Mouse (Mus musculus) T-helper 17 cell (primary cell): ENCODE measurements at regions not wholly inside any gene's neighbourhood (a gene's known extent, or its start where the extent isn't known, plus 50 kb on each side); places are given as distances from the start of the nearest gene placed in this dataset.
"Not testable (repeated sequence)": the region's sequence is repeated elsewhere in the genome, so short reads cannot be mapped to it uniquely, and the experiment has no call there.

Source experiments
- in situ Hi-C, 2 experiments: fragments of 300-600 bp; cut with MboI, MseI; formaldehyde crosslinking; loops; 1 replicate in 1 of 2; 2 replicates in 1 of 2; pipeline ENCODE4 v1.15.1; 2025; ENCODE audit warnings: high pct_unique_total_duplicates in 2 of 2

DNA sequence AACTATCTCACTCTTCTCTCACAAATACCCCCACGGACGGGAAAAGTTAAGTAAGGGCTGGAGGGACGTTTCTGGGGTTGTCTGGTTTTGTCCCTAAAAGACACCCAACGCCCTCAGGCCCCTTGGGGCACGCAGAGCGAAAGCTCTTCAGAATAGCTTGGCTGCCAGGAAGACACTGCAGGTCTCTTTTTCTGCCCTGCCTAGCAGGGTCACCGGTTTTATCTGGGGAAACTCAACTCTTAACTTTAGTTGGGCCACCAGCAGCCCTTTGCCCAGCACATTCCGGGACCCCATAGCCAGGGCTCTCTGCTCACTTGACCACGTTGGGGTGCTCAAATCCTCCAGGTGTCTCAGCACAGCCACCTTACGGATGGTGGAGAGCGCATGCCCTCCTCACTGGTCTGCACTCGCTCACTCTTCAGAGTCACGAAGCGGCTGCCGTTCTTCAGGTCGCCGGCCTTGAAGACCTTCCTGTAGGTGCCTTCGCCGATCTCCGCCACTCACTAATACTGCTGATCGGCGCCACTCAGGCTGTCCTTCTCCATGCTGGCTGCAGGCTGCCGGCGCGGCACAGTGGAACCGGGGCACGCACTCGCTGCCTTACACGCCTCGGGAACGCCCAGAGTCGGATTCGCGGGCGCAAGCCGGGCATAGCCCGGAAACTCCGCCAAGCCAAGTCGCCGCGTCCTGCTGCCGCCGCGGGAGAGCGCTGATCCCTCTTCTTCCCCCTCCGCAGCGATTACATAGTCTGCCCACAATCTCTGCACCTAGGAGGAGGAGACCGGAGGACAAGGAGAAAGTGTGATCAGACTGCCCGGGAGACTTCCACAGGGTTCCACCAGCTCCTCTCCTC is 83.0 kb downstream of the Ulbp1 start:
- in situ Hi-C loops, result no loop called here

- in situ Hi-C loops, result not testable (repeated sequence)
Measured at GRCm38 (mm10) chr10:7358791-7359190, 114.6 kb downstream of the Ulbp1 start.

DNA sequence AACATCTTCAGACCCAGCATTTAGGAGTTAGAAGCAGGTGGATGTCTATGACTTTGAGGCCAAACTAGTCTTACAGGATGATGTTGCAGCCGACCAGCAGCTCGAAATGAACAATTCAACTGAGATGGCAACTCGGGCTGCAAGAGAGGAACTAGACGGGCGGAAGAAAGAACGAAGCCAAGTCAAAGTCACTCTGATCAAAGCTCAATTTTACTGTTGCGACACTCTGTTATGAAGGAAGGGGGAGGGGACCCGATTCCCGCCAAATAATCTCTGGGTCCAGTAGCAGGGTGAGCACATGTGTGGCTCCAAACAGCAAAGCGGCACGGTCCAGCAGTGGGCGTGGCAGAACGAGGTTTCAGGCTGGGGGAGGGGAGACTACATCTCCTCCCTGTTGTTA is 129.1 kb downstream of the Ulbp1 start:
- in situ Hi-C loops, result loop anchor here in 1 of 2 experiments (5.0 kb wide), 1 partner anchor 1648 kb away; no protein-coding TSS in a partner anchor

DNA sequence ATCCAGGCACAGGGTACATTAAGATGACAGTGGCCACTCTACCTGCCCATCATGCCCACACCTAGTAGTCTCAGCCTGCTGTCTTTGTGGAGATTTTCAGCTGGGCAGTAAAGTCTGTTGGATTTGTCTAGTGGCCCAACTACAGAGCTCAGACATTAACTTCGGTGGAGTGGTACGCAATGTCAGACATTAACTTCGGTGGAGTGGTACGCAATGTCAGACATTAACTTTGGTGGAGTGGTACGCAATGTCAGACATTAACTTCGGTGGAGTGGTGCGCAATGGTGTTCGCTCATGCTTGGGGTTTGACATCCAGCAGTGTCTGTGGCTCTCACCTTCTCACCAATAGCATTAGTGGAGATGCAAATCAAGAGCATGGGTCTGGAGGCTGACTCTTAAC is 129.7 kb downstream of the Ulbp1 start:
- in situ Hi-C loops, result loop anchor here in 1 of 2 experiments (5.0 kb wide), 1 partner anchor 1649 kb away; no protein-coding TSS in a partner anchor

DNA sequence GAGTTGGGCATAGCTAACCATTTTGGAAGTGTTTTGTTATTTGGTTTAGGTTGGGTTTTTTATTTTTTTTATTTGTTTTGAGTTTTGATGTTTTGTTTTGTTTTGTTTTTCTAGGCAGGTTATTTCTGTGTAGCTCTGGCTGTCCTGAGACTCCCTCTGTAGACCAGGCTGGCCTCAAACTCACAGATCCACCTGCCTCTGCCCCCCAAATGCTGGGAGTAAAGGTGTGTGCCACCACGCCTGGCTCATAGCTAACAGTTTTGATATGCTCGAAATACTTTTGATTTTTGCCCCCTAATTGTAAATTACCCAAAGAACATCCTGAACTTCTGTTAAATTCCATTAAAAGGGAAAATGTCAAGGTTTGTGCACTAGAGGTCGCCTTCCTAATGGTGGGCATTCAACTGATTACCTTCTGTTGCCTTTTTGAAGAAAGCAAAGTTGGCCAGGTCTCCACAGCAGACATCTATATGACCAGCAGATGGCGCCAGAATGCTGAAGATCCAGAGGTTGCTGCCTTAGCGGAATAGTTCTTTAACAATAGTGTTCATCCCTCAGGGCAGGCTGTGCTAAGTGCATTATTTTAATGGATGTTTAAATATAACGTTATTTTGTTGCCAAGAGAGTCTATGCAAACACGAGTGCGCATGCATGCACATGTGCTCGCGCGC is 121.2 kb upstream of the Cnksr3 start:
- in situ Hi-C loops, result loop anchor here (5.0 to 10.0 kb wide), 3 partner anchors 102 to 269 kb away; no protein-coding TSS in a partner anchor

GRCm38 (mm10) chr10:7328262-7328661 is 116.2 kb upstream of the Cnksr3 start:
- in situ Hi-C loops, result no loop called here

- in situ Hi-C loops, result not testable (repeated sequence)
Measured at GRCm38 (mm10) chr10:7327046-7327445, 115.0 kb upstream of the Cnksr3 start.

DNA sequence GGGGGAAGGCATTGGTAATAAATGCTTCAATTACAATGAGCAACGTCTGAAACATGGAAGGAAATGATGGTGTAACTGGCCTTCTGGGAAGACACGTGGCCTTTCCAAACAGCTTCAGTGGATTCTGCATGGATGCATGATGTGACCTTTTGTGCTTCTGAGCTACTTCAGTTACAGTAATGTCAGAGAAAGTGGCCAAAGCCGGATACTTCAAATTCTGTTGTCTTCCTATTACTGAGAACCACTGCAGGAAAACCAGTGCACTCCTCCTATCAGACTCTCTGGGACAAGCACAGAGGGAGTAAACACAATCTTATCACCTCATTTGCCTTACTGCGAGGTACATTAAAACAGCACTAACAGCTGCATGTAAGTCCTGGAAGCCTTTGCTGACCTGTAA is 113.0 kb upstream of the Cnksr3 start:
- in situ Hi-C loops, result no loop called here

DNA sequence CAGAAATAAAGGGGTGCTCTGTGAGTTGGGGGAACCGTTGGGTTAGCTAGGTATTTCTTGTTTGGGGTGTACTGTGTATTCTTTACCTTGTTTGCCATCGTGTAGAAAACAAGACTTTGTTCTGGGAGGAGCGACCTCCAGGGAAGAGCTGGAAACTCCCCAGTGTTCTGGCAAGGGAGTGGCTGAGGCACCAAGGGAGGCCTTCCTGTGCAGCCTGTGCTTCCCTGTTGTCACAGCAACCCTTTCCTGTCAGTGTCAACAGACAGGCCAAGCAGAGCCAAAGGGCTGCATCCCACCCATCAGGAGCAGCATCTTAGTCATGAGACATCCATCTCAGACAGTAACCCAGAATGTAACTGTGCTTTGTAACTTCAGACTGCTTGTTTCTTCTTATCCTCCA is 111.2 kb upstream of the Cnksr3 start:
- in situ Hi-C loops, result no loop called here

- in situ Hi-C loops, result loop anchor here in 1 of 2 experiments (5.0 kb wide), 1 partner anchor 797 kb away; no protein-coding TSS in a partner anchor
Measured at GRCm38 (mm10) chr10:7309927-7310326, 97.9 kb upstream of the Cnksr3 start.

DNA sequence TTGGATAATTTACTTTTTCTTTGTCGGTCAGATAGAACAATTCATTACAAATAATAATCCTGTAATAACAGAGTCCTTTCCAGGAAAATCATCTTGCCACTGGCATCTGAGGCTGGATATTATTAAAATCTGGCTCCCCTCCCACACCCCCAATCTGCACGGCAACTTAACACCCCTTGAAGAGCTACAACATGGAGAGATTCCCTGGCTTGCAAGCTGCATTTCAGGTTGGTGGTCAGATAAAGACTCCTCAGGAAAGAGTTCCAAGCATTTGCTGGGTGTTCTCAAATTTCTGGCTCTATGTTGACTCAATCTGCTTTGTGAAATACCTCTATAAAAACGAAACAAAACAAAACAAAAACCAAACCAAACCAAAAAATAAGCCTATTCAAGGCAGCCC is 93.8 kb upstream of the Cnksr3 start:
- in situ Hi-C loops, result not testable (repeated sequence)

DNA sequence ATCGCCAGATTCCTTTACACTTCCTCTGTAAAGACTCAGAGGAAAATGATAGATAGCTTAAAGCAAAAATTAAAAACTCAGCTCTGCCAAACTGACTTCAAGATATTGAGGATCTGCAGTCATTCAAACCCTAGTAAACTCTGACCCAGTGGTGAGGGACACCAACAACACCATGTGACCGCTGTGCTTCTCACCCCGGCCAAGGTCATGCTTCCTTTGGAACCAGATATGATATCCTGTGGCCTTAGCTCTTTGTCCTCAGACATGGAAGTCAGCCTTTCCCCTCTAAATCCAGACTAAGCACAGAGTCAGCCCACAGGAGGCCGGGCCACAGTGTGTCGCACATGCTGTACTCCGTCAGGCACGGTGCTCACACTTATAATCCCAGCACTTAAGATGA is 86.3 kb upstream of the Cnksr3 start:
- in situ Hi-C loops, result no loop called here

GRCm38 (mm10) chr10:7295921-7296320 is 83.9 kb upstream of the Cnksr3 start:
- in situ Hi-C loops, result no loop called here

DNA sequence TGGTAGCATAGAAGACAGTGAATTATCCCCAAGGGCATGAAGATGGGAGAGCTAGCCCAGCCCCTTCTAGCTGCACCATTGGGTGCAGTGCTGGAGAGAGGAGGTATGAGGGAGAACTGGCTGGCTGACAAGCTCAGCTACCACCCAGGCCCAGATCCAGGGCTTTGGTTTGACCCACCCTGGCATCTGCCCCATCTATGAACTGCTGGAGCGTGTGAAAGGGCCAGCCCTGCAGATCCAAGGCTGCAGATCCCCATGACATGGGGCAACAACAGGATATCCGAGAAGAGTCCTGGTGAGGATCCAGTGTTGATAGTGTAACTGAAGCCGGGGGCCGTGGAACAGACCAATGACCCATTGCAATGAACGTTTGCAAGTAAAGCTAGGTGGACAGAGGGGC is 81.2 kb upstream of the Cnksr3 start:
- in situ Hi-C loops, result no loop called here

DNA sequence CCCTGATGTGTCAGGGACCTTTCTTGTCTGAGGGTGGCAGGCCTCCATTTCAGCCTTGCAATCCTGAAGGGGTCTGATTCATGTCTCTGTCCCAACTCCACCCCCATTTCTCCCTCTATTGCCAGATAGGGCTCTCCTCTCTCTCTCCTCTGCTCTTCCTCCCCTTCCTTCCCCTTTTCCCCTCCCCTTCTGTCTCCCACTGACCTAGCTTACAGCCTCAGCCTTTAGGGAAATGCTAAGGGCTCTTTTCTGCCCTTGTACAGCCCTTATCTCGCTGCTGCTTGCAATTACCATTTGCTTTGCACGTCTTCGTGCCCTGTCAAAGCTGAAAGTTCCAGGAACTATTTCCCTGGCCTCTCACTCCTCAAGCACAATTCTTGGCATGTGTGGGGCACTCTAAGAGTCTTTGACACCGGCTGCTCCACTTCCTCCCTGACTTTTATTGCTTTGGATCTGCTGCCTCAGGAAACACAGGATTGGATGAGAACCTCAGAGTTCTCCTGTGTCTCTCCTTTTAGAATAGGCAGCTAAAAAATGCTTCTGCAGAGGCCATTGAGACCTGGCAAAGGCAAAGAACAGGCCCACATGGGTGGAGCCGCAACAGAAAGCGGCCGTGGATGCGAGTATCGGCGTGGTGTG is 77.9 kb upstream of the Cnksr3 start:
- in situ Hi-C loops, result no loop called here

DNA sequence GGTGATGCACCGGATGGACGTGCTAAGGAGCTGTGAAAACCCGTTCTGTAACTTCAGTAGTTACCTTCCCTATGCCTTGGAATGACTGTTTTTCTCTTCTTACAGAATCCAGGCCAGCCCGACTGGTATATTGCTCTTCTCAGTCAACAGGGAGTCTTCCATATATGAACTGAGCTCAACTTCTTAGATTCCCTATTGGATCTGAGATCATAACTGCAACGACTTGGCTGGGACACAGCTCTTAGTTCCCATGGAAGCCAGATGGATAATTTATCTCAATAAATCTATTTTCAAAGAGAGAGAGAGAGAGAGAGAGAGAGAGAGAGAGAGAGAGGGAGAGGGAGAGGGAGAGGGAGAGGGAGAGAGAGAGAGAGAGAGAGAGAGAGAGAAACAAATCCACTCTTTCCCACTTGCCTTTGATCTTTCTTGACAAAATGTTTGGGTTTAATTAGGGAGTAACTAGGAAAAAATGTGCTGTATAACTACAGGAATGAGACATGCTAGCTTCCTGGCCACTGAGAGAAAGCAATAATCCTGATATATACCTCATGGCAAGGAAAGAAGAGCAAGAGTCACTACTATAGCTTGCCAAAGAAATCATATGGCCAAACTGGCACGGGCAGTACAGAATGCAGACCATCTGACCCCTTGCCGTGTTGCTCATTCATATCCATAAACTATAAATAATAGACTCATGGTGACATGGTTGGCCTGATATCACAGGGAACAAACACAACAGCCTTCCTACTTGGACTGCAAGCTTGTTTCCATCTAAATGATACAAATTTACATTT is 73.3 kb upstream of the Cnksr3 start:
- in situ Hi-C loops, result no loop called here

- in situ Hi-C loops, result no loop called here
Measured at GRCm38 (mm10) chr10:7280429-7280828, 68.4 kb upstream of the Cnksr3 start.

DNA sequence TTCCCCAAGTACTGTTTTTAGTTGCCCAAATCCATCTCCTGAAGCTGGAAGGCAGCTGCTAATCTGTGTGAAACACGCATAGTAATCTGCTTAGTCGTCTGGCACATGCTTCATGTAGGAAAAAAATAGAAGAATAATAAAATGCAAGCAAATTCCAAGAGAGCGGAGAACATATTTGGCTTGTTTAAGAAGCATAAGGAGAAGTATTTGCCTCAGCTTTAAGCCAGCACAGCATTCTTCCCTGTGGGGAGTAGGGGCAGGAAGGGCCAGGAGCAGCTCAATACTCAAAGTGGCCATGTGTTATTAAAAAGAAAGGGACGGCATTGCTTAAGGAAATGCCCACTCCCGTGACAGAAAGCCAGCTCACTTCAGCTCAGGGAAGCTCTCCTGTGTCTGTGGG is 66.8 kb upstream of the Cnksr3 start:
- in situ Hi-C loops, result no loop called here

- in situ Hi-C loops, result no loop called here
Measured at GRCm38 (mm10) chr10:7275357-7275756, 63.3 kb upstream of the Cnksr3 start.

DNA sequence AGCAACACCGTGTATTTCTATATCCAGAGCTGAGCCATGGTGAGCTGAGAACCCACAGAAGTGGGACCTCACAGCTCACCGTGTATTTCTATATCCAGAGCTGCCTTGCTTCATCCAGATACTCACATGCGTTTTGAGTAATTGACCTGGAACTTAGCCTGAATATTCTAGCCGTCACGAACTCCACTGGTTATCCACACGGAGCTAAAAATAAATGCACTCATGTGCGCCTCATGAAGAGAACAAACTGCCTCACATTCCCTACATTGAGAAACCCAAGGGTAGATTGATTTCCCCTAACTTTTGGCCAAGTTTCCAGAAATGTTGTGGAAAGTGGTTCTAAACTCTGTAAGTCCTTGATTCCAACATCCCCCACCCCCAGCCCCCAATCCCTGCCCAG is 62.4 kb upstream of the Cnksr3 start:
- in situ Hi-C loops, result no loop called here

DNA sequence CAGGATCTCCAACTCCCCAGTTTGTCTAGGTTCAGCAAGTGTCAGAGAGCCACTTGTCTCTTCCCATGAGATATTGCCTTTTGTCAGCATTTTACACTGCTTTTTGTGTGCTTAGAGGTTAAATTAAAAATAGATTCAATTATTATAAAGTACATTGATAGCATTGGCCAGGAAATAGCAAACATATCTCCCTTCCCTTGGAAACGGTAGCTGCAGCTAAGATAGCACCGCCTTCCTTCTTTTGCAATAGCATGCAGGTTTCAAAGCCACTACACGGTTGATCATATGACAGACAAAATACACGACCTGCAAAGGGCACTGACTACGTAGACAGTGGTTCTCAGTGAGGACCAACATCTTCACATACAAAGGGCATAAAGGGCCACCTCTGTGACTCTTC is 59.1 kb upstream of the Cnksr3 start:
- in situ Hi-C loops, result no loop called here
